Mouse (Mus musculus): ENCODE data around the gene Pgap2.
"Not testable (repeated sequence)": the region's sequence is repeated elsewhere in the genome, so short reads cannot be mapped to it uniquely, and the experiment has no call there.

Gene Pgap2

GRCm38 (mm10) chr7:102242371-102242770 is 32.4 kb downstream of the Pgap2 start:
- no peak for DNase-seq (ENCODE audit: low spot score in 2 of 2)

GRCm38 (mm10) chr7:102242917-102243316 is 32.9 kb downstream of the Pgap2 start:
- no peak for DNase-seq (ENCODE audit: low spot score in 2 of 2)

GRCm38 (mm10) chr7:102243870-102244269 is 33.9 kb downstream of the Pgap2 start:
- DNase-seq (ENCODE audit: low spot score in 2 of 2): no peak

- no peak for DNase-seq (ENCODE audit: low spot score in 2 of 2)
Observed at GRCm38 (mm10) chr7:102244782-102245535, 35.0 kb downstream of the Pgap2 start.

- DNase-seq (ENCODE audit: low spot score in 2 of 2): no peak
Observed at GRCm38 (mm10) chr7:102245775-102246174, 35.8 kb downstream of the Pgap2 start.

- DNase-seq (ENCODE audit: low spot score in 2 of 2): no peak
Observed at GRCm38 (mm10) chr7:102246265-102246664, 36.3 kb downstream of the Pgap2 start.

GRCm38 (mm10) chr7:102246956-102247797 is 37.2 kb downstream of the Pgap2 start:
- no peak for DNase-seq (ENCODE audit: low spot score in 2 of 2)

- DNase-seq (ENCODE audit: low spot score in 2 of 2): no peak
Observed at GRCm38 (mm10) chr7:102248691-102249404, 38.8 kb downstream of the Pgap2 start.

GRCm38 (mm10) chr7:102249531-102249895 is 39.5 kb downstream of the Pgap2 start:
- no peak for DNase-seq (ENCODE audit: low spot score in 2 of 2)

- peak in 1 of 2 experiments; percentile 23 for DNase-seq (ENCODE audit: low spot score in 2 of 2)
Observed at GRCm38 (mm10) chr7:102249896-102250630, 40.1 kb downstream of the Pgap2 start.

GRCm38 (mm10) chr7:102250631-102251214 is 40.7 kb downstream of the Pgap2 start:
- peak; percentile 79 to 88 for DNase-seq (ENCODE audit: low spot score in 2 of 2)

GRCm38 (mm10) chr7:102253631-102254030 is 43.6 kb downstream of the Pgap2 start:
- DNase-seq (ENCODE audit: low spot score in 2 of 2): no peak

GRCm38 (mm10) chr7:102255954-102256353 is 45.9 kb downstream of the Pgap2 start, which contains the start of gene Rhog:
Gene Rhog, minus strand, starts transcription at chr7:102256054.
- DNase-seq (ENCODE audit: low spot score in 2 of 2): no peak

GRCm38 (mm10) chr7:102256636-102257035 is 46.6 kb downstream of the Pgap2 start:
- DNase-seq (ENCODE audit: low spot score in 2 of 2): no peak

- DNase-seq (ENCODE audit: low spot score in 2 of 2): peak; percentile 69 to 87
Observed at GRCm38 (mm10) chr7:102258189-102258588, 48.2 kb downstream of the Pgap2 start.

GRCm38 (mm10) chr7:102258753-102259152 is 48.7 kb downstream of the Pgap2 start:
- no peak for DNase-seq (ENCODE audit: low spot score in 2 of 2)

- no peak for DNase-seq (ENCODE audit: low spot score in 2 of 2)
Observed at GRCm38 (mm10) chr7:102259716-102260479, 49.9 kb downstream of the Pgap2 start.

- no peak for DNase-seq (ENCODE audit: low spot score in 2 of 2)
Observed at GRCm38 (mm10) chr7:102260518-102260917, 50.5 kb downstream of the Pgap2 start.

- no peak for DNase-seq (ENCODE audit: low spot score in 2 of 2)
Observed at GRCm38 (mm10) chr7:102263020-102263419, 53.0 kb downstream of the Pgap2 start.

- not testable (repeated sequence) for DNase-seq (ENCODE audit: low spot score in 2 of 2)
Observed at GRCm38 (mm10) chr7:102266021-102266400, 56.0 kb downstream of the Pgap2 start.
